Mouse (Mus musculus): ENCODE results near the gene Hfe. TPM values are rescaled to one million over a fixed set of nuclear protein-coding genes. Genes with fewer than 3 reads are reported as not detected.
A peak's percentile ranks its signal among the peaks of the same experiment; 100 is the strongest.

Hfe gene
- 9.6 and 10.3 TPM in 2 replicates for polyA plus RNA-seq (2014; fragmentation: Nextera tagmentation; extraction: Ambion mirVana)

GRCm38 (mm10) chr13:23710374-23711089, at the start of gene Hfe:
Gene Hfe, minus strand, starts transcription at chr13:23710854.
- H3K9ac ChIP-seq (ENCODE audit: low read depth, low read length) = peak within 1 kb of the TSS; percentile 66
- peak within 1 kb of the TSS; percentile 86 for H3K4me2 ChIP-seq (ENCODE audit: low read depth, low read length)
- no peaks in the 10 kb centered on the region for H3K27me3 ChIP-seq (replicated peaks; ENCODE audit: control insufficient read depth, insufficient read depth, low read length)
- WGBS = 5% methylated on average over 13 of the region's 17 CpGs
- DNase-seq (ENCODE audit: low spot score) (peak; percentile 64), ATAC-seq (ENCODE audit: low read depth) (peak; percentile 41; the same call in 1 of the 2 replicates)
- H3K36me3 ChIP-seq (ENCODE audit: control insufficient read depth, insufficient read depth, low read length) = no peaks in the 10 kb centered on the region
- H3K4me3 ChIP-seq (ENCODE audit: low read depth, low read length) = peak within 1 kb of the TSS; percentile 46
- peaks cover 10% of the 10 kb centered on the region; the same call in 1 of the 2 replicates for H3K4me1 ChIP-seq (ENCODE audit: control insufficient read depth, insufficient read depth, low read length)
- H3K27ac ChIP-seq (replicated peaks; ENCODE audit: low read depth, low read length) = no peak within 1 kb of the TSS
- H3K9me3 ChIP-seq (ENCODE audit: control insufficient read depth, low read length) = no peaks in the 10 kb centered on the region

GRCm38 (mm10) chr13:23759916-23760239, 49.2 kb upstream of the Hfe start:
- peak overlapping the region; percentile 93 for H3K27ac ChIP-seq (replicated peaks; ENCODE audit: low read depth, low read length)
- DNase-seq (ENCODE audit: low spot score) (no peak), ATAC-seq (ENCODE audit: low read depth) (no peak)
- peak overlapping the region; percentile 84 for H3K4me2 ChIP-seq (ENCODE audit: low read depth, low read length)
- WGBS = 83% methylated on average over 1 of the region's 1 CpGs
- H3K4me1 ChIP-seq (ENCODE audit: control insufficient read depth, insufficient read depth, low read length) = peaks cover 18% of the 10 kb centered on the region
- no peaks in the 10 kb centered on the region for H3K27me3 ChIP-seq (replicated peaks; ENCODE audit: control insufficient read depth, insufficient read depth, low read length)
- peak overlapping the region; percentile 54 for H3K4me3 ChIP-seq (ENCODE audit: low read depth, low read length)
- no peaks in the 10 kb centered on the region for H3K36me3 ChIP-seq (ENCODE audit: control insufficient read depth, insufficient read depth, low read length)
- H3K9me3 ChIP-seq (ENCODE audit: control insufficient read depth, low read length) = no peaks in the 10 kb centered on the region
- H3K9ac ChIP-seq (ENCODE audit: low read depth, low read length) = peak overlapping the region; percentile 68

DNA sequence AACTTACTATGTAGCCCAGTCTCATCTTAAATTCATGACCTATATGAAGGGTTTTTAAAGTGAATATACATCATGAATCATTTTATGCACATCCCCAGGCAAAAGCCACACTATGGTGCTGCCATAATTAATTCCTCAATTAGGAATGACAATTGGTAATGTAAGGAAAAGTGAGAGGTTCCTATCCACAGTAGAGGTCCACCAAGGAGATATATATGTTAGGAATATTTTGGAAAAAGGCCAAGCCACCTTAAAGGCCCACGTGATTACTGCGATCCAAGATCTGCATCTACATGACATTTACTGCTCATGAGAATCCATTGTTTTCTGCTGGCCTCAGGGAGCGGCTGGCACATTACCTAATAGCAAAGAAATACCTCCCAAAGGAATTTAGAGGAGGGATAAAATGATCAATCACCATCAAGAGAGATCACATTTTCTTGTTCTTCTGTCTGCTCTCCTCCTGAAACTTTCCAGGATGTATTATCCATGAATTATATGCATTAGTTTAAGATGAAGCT, 48.7 kb upstream of the Hfe start:
- DNase-seq (ENCODE audit: low spot score) = no peak
- H3K9me3 ChIP-seq (ENCODE audit: control insufficient read depth, low read length) = no peaks in the 10 kb centered on the region
- H3K9ac ChIP-seq (ENCODE audit: low read depth, low read length) = no peak overlapping the region
- no peak for ATAC-seq (ENCODE audit: low read depth)
- 74% methylated on average over 3 of the region's 3 CpGs for WGBS
- no peak overlapping the region for H3K4me3 ChIP-seq (ENCODE audit: low read depth, low read length)
- no peaks in the 10 kb centered on the region for H3K36me3 ChIP-seq (ENCODE audit: control insufficient read depth, insufficient read depth, low read length)
- 0 out of 2 replicates have a peak overlapping the region, but pooled peaks have one; percentile 84 for H3K4me2 ChIP-seq (ENCODE audit: low read depth, low read length)
- peak overlapping the region; percentile 93; the same call in 1 of the 2 replicates for H3K27ac ChIP-seq (replicated peaks; ENCODE audit: low read depth, low read length)
- H3K4me1 ChIP-seq (ENCODE audit: control insufficient read depth, insufficient read depth, low read length) = peaks cover 13% of the 10 kb centered on the region
- H3K27me3 ChIP-seq (replicated peaks; ENCODE audit: control insufficient read depth, insufficient read depth, low read length) = no peaks in the 10 kb centered on the region

DNA sequence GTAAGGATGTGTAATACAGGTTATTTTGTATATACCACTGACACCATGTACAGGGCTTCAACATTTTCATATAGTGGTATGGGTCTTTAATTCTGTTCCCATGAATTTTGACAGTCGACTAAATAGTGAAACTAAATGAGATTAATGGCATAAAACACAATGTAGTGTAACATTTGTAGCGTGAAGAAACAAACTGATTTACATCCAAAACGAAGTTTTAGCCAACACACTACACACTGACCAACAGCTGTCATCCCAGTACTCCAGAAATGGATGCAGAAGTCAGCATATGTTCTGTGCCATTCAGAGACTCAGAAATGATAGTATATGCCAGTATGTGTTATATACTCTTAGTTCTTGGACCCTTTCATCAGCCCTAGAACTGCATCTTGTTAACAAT, 47.3 kb upstream of the Hfe start:
- no peak for ATAC-seq (ENCODE audit: low read depth)
- H3K27ac ChIP-seq (replicated peaks; ENCODE audit: low read depth, low read length) = peak overlapping the region; percentile 93
- H3K36me3 ChIP-seq (ENCODE audit: control insufficient read depth, insufficient read depth, low read length) = no peaks in the 10 kb centered on the region
- no peaks in the 10 kb centered on the region for H3K9me3 ChIP-seq (ENCODE audit: control insufficient read depth, low read length)
- peak overlapping the region; percentile 45 for H3K4me3 ChIP-seq (ENCODE audit: low read depth, low read length)
- DNase-seq (ENCODE audit: low spot score) = no peak
- peak overlapping the region; percentile 76 for H3K4me2 ChIP-seq (ENCODE audit: low read depth, low read length)
- whole genome bisulfite sequencing = 54% methylated on average over 3 of the region's 3 CpGs
- H3K4me1 ChIP-seq (ENCODE audit: control insufficient read depth, insufficient read depth, low read length) = peaks cover 7% of the 10 kb centered on the region
- no peak overlapping the region; the same call in 1 of the 2 replicates for H3K9ac ChIP-seq (ENCODE audit: low read depth, low read length)
- H3K27me3 ChIP-seq (replicated peaks; ENCODE audit: control insufficient read depth, insufficient read depth, low read length) = no peaks in the 10 kb centered on the region

- H3K27me3 ChIP-seq (replicated peaks; ENCODE audit: control insufficient read depth, insufficient read depth, low read length) = no peaks in the 10 kb centered on the region
- WGBS = 2% methylated on average over 13 of the region's 23 CpGs
- H3K4me3 ChIP-seq (ENCODE audit: low read depth, low read length) = peak overlapping the region; percentile 45
- no peaks in the 10 kb centered on the region for H3K9me3 ChIP-seq (ENCODE audit: control insufficient read depth, low read length)
- DNase-seq (ENCODE audit: low spot score) = peak; percentile 58
- H3K27ac ChIP-seq (replicated peaks; ENCODE audit: low read depth, low read length) = peak overlapping the region; percentile 93
- no peaks in the 10 kb centered on the region for H3K36me3 ChIP-seq (ENCODE audit: control insufficient read depth, insufficient read depth, low read length)
- H3K4me2 ChIP-seq (ENCODE audit: low read depth, low read length) = peak overlapping the region; percentile 76
- H3K9ac ChIP-seq (ENCODE audit: low read depth, low read length) = peak overlapping the region; percentile 69
- ATAC-seq (ENCODE audit: low read depth) = peak; percentile 0; the same call in 1 of the 2 replicates
- peaks cover 7% of the 10 kb centered on the region; the same call in 1 of the 2 replicates for H3K4me1 ChIP-seq (ENCODE audit: control insufficient read depth, insufficient read depth, low read length)
These were observed 46.6 kb upstream of the Hfe start for GRCm38 (mm10) chr13:23757211-23757773.

- H3K4me2 ChIP-seq (ENCODE audit: low read depth, low read length) = peak within 1 kb of the TSS; percentile 76
These were observed 46.1 kb upstream of the Hfe start, which contains the start of gene Hist1h4b for GRCm38 (mm10) chr13:23756790-23757189. Gene Hist1h4b, plus strand, starts transcription at chr13:23757013.

GRCm38 (mm10) chr13:23755000-23755399, 44.3 kb upstream of the Hfe start:
- H3K27ac ChIP-seq (replicated peaks; ENCODE audit: low read depth, low read length) = peak overlapping the region; percentile 58
- H3K4me1 ChIP-seq (ENCODE audit: control insufficient read depth, insufficient read depth, low read length) = peaks cover 6% of the 10 kb centered on the region; the same call in 1 of the 2 replicates
- no peaks in the 10 kb centered on the region for H3K9me3 ChIP-seq (ENCODE audit: control insufficient read depth, low read length)
- ATAC-seq (ENCODE audit: low read depth) (no peak), DNase-seq (ENCODE audit: low spot score) (no peak)
- no peak overlapping the region for H3K4me3 ChIP-seq (ENCODE audit: low read depth, low read length)
- H3K27me3 ChIP-seq (replicated peaks; ENCODE audit: control insufficient read depth, insufficient read depth, low read length) = no peaks in the 10 kb centered on the region
- no peaks in the 10 kb centered on the region for H3K36me3 ChIP-seq (ENCODE audit: control insufficient read depth, insufficient read depth, low read length)
- no peak overlapping the region for H3K4me2 ChIP-seq (ENCODE audit: low read depth, low read length)
- H3K9ac ChIP-seq (ENCODE audit: low read depth, low read length) = no peak overlapping the region

More at GRCm38 (mm10) chr13:23756790-23757189, 46.1 kb upstream of the Hfe start, which contains the start of gene Hist1h4b:
- Histone ChIP-seq H3K36me3 (ENCODE audit: control insufficient read depth, insufficient read depth, low read length) (no peaks in the 10 kb centered on the region), H3K9ac (ENCODE audit: low read depth, low read length) (peak within 1 kb of the TSS; percentile 69), H3K27me3 (replicated peaks; ENCODE audit: control insufficient read depth, insufficient read depth, low read length) (no peaks in the 10 kb centered on the region), H3K27ac (replicated peaks; ENCODE audit: low read depth, low read length) (peak within 1 kb of the TSS; percentile 93), H3K9me3 (ENCODE audit: control insufficient read depth, low read length) (no peaks in the 10 kb centered on the region), H3K4me1 (ENCODE audit: control insufficient read depth, insufficient read depth, low read length) (peaks cover 7% of the 10 kb centered on the region; the same call in 1 of the 2 replicates), H3K4me3 (ENCODE audit: low read depth, low read length) (peak within 1 kb of the TSS; percentile 45)
- ATAC-seq (ENCODE audit: low read depth) (peak; percentile 81), DNase-seq (ENCODE audit: low spot score) (peak; percentile 99)
- WGBS = under 1% methylated on average over 11 of the region's 22 CpGs

- no peaks in the 10 kb centered on the region for H3K27me3 ChIP-seq (replicated peaks; ENCODE audit: control insufficient read depth, insufficient read depth, low read length)
- ATAC-seq (ENCODE audit: low read depth) (no peak), DNase-seq (ENCODE audit: low spot score) (no peak)
- H3K36me3 ChIP-seq (ENCODE audit: control insufficient read depth, insufficient read depth, low read length) = no peaks in the 10 kb centered on the region
- peak overlapping the region; percentile 82 for H3K27ac ChIP-seq (replicated peaks; ENCODE audit: low read depth, low read length)
- peak overlapping the region; percentile 66 for H3K9ac ChIP-seq (ENCODE audit: low read depth, low read length)
- peak overlapping the region; percentile 38; the same call in 1 of the 2 replicates for H3K4me3 ChIP-seq (ENCODE audit: low read depth, low read length)
- 56% methylated on average over 4 of the region's 4 CpGs for WGBS
- H3K4me2 ChIP-seq (ENCODE audit: low read depth, low read length) = peak overlapping the region; percentile 54
- H3K9me3 ChIP-seq (ENCODE audit: control insufficient read depth, low read length) = no peaks in the 10 kb centered on the region
- peaks cover 4% of the 10 kb centered on the region; the same call in 1 of the 2 replicates for H3K4me1 ChIP-seq (ENCODE audit: control insufficient read depth, insufficient read depth, low read length)
These were observed 42.8 kb upstream of the Hfe start for GRCm38 (mm10) chr13:23753314-23754078.
